Mouse (Mus musculus): ENCODE results near the gene Lalba. TPM values are rescaled to one million over a fixed set of nuclear protein-coding genes. Genes with fewer than 3 reads are reported as not detected.

Lalba gene
- total and polyA plus RNA-seq, 3 experiments = not detected

- TF ChIP-seq NRF1 (IDR thresholded peaks at IDR 0.05; ENCODE audit: insufficient read depth, low read depth, low read length, poor library complexity, severe bottlenecking) (no peak), MYC (IDR thresholded peaks at IDR 0.05; ENCODE audit: low read depth, low read length) (peak; percentile 79), GABPA (IDR thresholded peaks at IDR 0.05; ENCODE audit: low read depth, low read length) (no peak), ZNF384 (IDR thresholded peaks at IDR 0.05; ENCODE audit: low read depth, low read length) (no peak), SIN3A (IDR thresholded peaks at IDR 0.05; ENCODE audit: low read length) (peak; percentile 72; the same call in 1 of the 2 replicates), MXI1 (IDR thresholded peaks at IDR 0.05; ENCODE audit: low read depth, low read length) (peak; percentile 55; the same call in 1 of the 2 replicates), TBP (IDR thresholded peaks at IDR 0.05; ENCODE audit: low read depth, low read length) (peak; percentile 62), USF1 (IDR thresholded peaks at IDR 0.05; ENCODE audit: low read depth, low read length) (0 out of 2 replicates have a peak, but pooled peaks have one; percentile 24), TCF12 (IDR thresholded peaks at IDR 0.05; ENCODE audit: low read depth, low read length) (peak; percentile 28; the same call in 1 of the 2 replicates), TAL1 (IDR thresholded peaks at IDR 0.05; ENCODE audit: low read length) (no peak), ZKSCAN1 (IDR thresholded peaks at IDR 0.05; ENCODE audit: low read depth, low read length) (no peak), CTCF (IDR thresholded peaks at IDR 0.05 in 2 of 3, conservative IDR thresholded peaks at IDR 0.05 in 1 of 3; ENCODE audit: control insufficient read depth in 1 of 3, insufficient read depth in 1 of 3, low read depth in 2 of 3, low read length in 3 of 3, poor library complexity in 1 of 3, severe bottlenecking in 1 of 3) (peak; percentile 43 to 52 (median 44); a peak in 4 of 6 replicates), CHD1 (IDR thresholded peaks at IDR 0.05; ENCODE audit: low read depth, low read length) (no peak)
Measured at GRCm38 (mm10) chr15:98506253-98506957, 23.9 kb upstream of the Lalba start (continued).

GRCm38 (mm10) chr15:98504514-98504913 is 22.0 kb upstream of the Lalba start:
- Histone ChIP-seq H3K9ac (ENCODE audit: control insufficient read depth, low read depth, low read length, poor library complexity, severe bottlenecking) (no peak overlapping the region), H3K4me1 (ENCODE audit: control insufficient read depth in 1 of 2, insufficient read depth in 2 of 2, low read length in 2 of 2) (peaks cover 9 to 17% of the 10 kb centered on the region in 2 experiments), H3K27ac (ENCODE audit: control insufficient read depth, low read depth, low read length) (no peak overlapping the region), H3K27me3 (ENCODE audit: control insufficient read depth in 1 of 2, insufficient read depth in 2 of 2, low read length in 2 of 2) (peaks cover 6 to 16% of the 10 kb centered on the region in 2 experiments), H3K4me3 (ENCODE audit: control insufficient read depth in 1 of 2, insufficient read depth in 1 of 2, low read depth in 2 of 2, low read length in 2 of 2) (no peak overlapping the region), H3K9me3 (replicated peaks; ENCODE audit: insufficient read depth, low read length) (no peaks in the 10 kb centered on the region), H3K36me3 (ENCODE audit: control insufficient read depth in 1 of 2, insufficient read depth in 2 of 2, low read length in 2 of 2) (peaks cover 0 to 13% of the 10 kb centered on the region in 2 experiments; a peak in 2 of 4 replicates), H3K79me2 (ENCODE audit: control insufficient read depth, insufficient read depth, low read length, poor library complexity) (no peaks in the 10 kb centered on the region)
- DNase-seq (ENCODE audit: low read depth, low spot score) = peak; percentile 93
- TF ChIP-seq MEF2A (IDR thresholded peaks at IDR 0.05; ENCODE audit: extremely low read depth, insufficient replicate concordance, low read depth, low read length, poor library complexity, severe bottlenecking) = no peak
- 0 out of 2 replicates have a peak, but pooled peaks have one; percentile 42 for TF ChIP-seq ELF1 (IDR thresholded peaks at IDR 0.05; ENCODE audit: low read depth, low read length)
- TF ChIP-seq MAX (IDR thresholded peaks at IDR 0.05; ENCODE audit: low read length) = peak; percentile 49
- TF ChIP-seq POLR2AphosphoS5 (IDR thresholded peaks at IDR 0.05; ENCODE audit: borderline replicate concordance, low read depth, low read length) = no peak
- TF ChIP-seq KAT2A (conservative IDR thresholded peaks at IDR 0.05; ENCODE audit: low read depth, low read length) = no peak
- no peak for TF ChIP-seq GATA1 (IDR thresholded peaks at IDR 0.05; ENCODE audit: low read depth, low read length)
- peak; percentile 60 for TF ChIP-seq MXI1 (IDR thresholded peaks at IDR 0.05; ENCODE audit: low read depth, low read length)
- TF ChIP-seq JUND (IDR thresholded peaks at IDR 0.05; ENCODE audit: low read depth, low read length) = 0 out of 2 replicates have a peak, but pooled peaks have one; percentile 39
- peak; percentile 95 to 98 (median 95) for TF ChIP-seq CTCF (IDR thresholded peaks at IDR 0.05 in 2 of 3, conservative IDR thresholded peaks at IDR 0.05 in 1 of 3; ENCODE audit: control insufficient read depth in 1 of 3, insufficient read depth in 1 of 3, low read depth in 2 of 3, low read length in 3 of 3, poor library complexity in 1 of 3, severe bottlenecking in 1 of 3)
- TF ChIP-seq BHLHE40 (IDR thresholded peaks at IDR 0.05; ENCODE audit: borderline replicate concordance, low read depth, low read length) = peak; percentile 45
- TF ChIP-seq CHD2 (IDR thresholded peaks at IDR 0.05; ENCODE audit: low read length) = no peak
- peak; percentile 29; the same call in 1 of the 2 replicates for TF ChIP-seq ZNF384 (IDR thresholded peaks at IDR 0.05; ENCODE audit: low read depth, low read length)
- TF ChIP-seq USF1 (IDR thresholded peaks at IDR 0.05; ENCODE audit: low read depth, low read length) = peak; percentile 69
- no peak for TF ChIP-seq MYB (IDR thresholded peaks at IDR 0.05; ENCODE audit: low read depth, low read length)
- no peak for TF ChIP-seq NRF1 (IDR thresholded peaks at IDR 0.05; ENCODE audit: insufficient read depth, low read depth, low read length, poor library complexity, severe bottlenecking)
- TF ChIP-seq TCF12 (IDR thresholded peaks at IDR 0.05; ENCODE audit: low read depth, low read length) = peak; percentile 46
- 0 out of 2 replicates have a peak, but pooled peaks have one; percentile 22 for TF ChIP-seq HCFC1 (IDR thresholded peaks at IDR 0.05; ENCODE audit: low read depth, low read length)
- TF ChIP-seq ZC3H11A (IDR thresholded peaks at IDR 0.05; ENCODE audit: low read depth, low read length) = peak; percentile 84
- no peak for TF ChIP-seq EP300 (IDR thresholded peaks at IDR 0.05; ENCODE audit: low read depth in 1 of 2, low read length in 2 of 2)
- 0 out of 2 replicates have a peak, but pooled peaks have one; percentile 51 for TF ChIP-seq MYC (IDR thresholded peaks at IDR 0.05; ENCODE audit: low read depth, low read length)
- peak; percentile 93 for TF ChIP-seq RAD21 (IDR thresholded peaks at IDR 0.05; ENCODE audit: low read depth, low read length)
- no peak for TF ChIP-seq NELFE (IDR thresholded peaks at IDR 0.05; ENCODE audit: low read depth, low read length)
- TF ChIP-seq RCOR1 (IDR thresholded peaks at IDR 0.05; ENCODE audit: low read depth, low read length) = 0 out of 2 replicates have a peak, but pooled peaks have one; percentile 26
- TF ChIP-seq MAFK (IDR thresholded peaks at IDR 0.05; ENCODE audit: borderline replicate concordance, low read depth, low read length) = no peak
- no peak for TF ChIP-seq GABPA (IDR thresholded peaks at IDR 0.05; ENCODE audit: low read depth, low read length)
- TF ChIP-seq TAL1 (IDR thresholded peaks at IDR 0.05; ENCODE audit: low read length) = no peak
